Mouse (Mus musculus) hindbrain, embryonic 11.5 days (tissue): ENCODE data around the gene Sqor. TPM values are rescaled to one million over a fixed set of nuclear protein-coding genes. Genes with fewer than 3 reads are reported as not detected.

Experiments used
- ATAC-seq: fragments of 200-750 bp; cut with Nextera tagmentation; 2 replicates; pipeline ENCODE4 v1.8.0; 2017; ENCODE audit warnings: mild to moderate bottlenecking, moderate TSS enrichment, moderate library complexity; ENCODE audit not compliant: low FRiP score
- DNase-seq: peaks from one replicate; pipeline ENCODE4 v3.0.0-alpha.2; 2015; ENCODE audit warnings: low spot score
- H3K27ac ChIP-seq: fragments of 300-500 bp; sonication (generic); 2 replicates; pipeline ENCODE4 v1.5.1; 2014; ENCODE audit warnings: mild to moderate bottlenecking, low read depth, low read length
- H3K27me3 ChIP-seq: fragments of 300-500 bp; sonication (generic); 2 replicates; pipeline ENCODE4 v1.6.1; 2014; ENCODE audit warnings: mild to moderate bottlenecking, low read length, moderate library complexity, mixed read lengths; ENCODE audit not compliant: control insufficient read depth, insufficient read depth
- H3K36me3 ChIP-seq: fragments of 300-500 bp; sonication (generic); 2 replicates; pipeline ENCODE4 v1.6.1; 2014; ENCODE audit warnings: mild to moderate bottlenecking, low read length, moderate library complexity, mixed read lengths; ENCODE audit not compliant: control insufficient read depth, insufficient read depth
- H3K4me1 ChIP-seq: fragments of 300-500 bp; sonication (generic); replicated peaks from 2 replicates; pipeline ENCODE4 v1.6.1; 2014; ENCODE audit warnings: low read length, mixed read lengths; ENCODE audit not compliant: control insufficient read depth, insufficient read depth
- H3K4me2 ChIP-seq: fragments of 300-500 bp; sonication (generic); replicated peaks from 2 replicates; pipeline ENCODE4 v1.6.1; 2014; ENCODE audit warnings: mild to moderate bottlenecking, low read depth, low read length
- H3K4me3 ChIP-seq: fragments of 300-500 bp; sonication (generic); 2 replicates; pipeline ENCODE4 v1.5.1; 2014; ENCODE audit warnings: low read depth, low read length
- H3K9ac ChIP-seq: fragments of 300-500 bp; sonication (generic); 2 replicates; pipeline ENCODE4 v1.6.1; 2014; ENCODE audit warnings: low read depth, low read length
- H3K9me3 ChIP-seq: fragments of 300-500 bp; sonication (generic); 2 replicates; pipeline ENCODE4 v1.6.1; 2016; ENCODE audit warnings: low read length; ENCODE audit not compliant: control insufficient read depth
- WGBS: fragments of 180-500 bp; shearing (Covaris S2); extraction: QIAGEN DNeasy Blood & Tissue Kit; methylation state at CpG from one replicate; pipeline ENCODE4 v1.1.7; 2014; 5-methylcytosine and 5-hydroxymethylcytosine counted together
- polyA plus RNA-seq: library from polyadenylated mRNA; unstranded; fragments of >200 nt; fragmentation: Nextera tagmentation; extraction: Ambion mirVana; gene quantifications from 2 replicates; pipeline ENCODE4 v1.2.1, GENCODE M21; 2014

Gene Sqor
- polyA plus RNA-seq, 1 experiment from 2014 or later: 3.7 TPM

DNA sequence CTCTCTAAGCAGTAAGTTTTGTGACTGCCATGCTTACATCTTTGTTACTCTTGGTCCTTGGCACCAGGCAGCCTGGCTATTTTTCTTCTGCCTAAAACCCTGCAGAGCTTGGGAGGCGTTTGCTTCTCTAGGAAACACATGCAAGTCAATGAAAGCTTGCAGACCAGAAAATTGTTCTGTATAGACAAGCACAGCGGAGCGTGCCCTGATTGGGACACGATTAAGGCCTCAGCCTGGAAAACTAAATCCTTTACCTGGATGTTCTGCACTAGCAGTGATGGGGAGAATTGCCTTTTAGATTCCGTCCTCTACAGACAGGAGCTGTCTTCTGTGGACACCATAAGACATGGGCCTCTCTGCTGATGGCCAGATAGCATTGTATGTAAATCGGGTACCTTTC, 39.4 kb downstream of the Sqor start:
- Histone ChIP-seq H3K4me2 (no peak overlapping the region), H3K9me3 (no peaks in the 10 kb centered on the region), H3K36me3 (no peaks in the 10 kb centered on the region), H3K4me1 (no peaks in the 10 kb centered on the region), H3K27ac (no peak overlapping the region), H3K27me3 (no peaks in the 10 kb centered on the region), H3K9ac (no peak overlapping the region), H3K4me3 (no peak overlapping the region)
- ATAC-seq (no peak), DNase-seq (no peak)
- WGBS: 78% methylated on average over 6 of the region's 6 CpGs

DNA sequence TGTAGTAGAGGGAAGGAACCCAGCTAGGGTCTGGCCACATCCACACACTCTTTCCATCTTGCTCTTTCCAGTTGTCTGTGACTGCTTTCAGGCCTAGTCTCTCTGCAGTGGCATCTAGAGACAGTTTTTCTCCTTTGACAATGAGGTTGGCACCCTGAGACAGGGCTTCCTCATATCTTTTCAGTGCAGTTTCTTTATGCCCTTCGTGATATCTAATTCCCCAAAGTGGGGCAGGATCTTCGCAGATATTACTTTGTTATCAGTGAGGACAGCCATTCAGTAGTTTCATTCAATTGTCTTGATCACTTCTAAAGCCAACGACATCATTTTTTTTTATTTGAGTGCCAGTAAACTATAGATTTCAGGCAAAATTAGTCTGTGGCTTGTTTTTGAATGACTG, 41.0 kb downstream of the Sqor start:
- Histone ChIP-seq H3K4me3 (no peak overlapping the region), H3K27me3 (no peaks in the 10 kb centered on the region), H3K9me3 (no peaks in the 10 kb centered on the region), H3K4me2 (no peak overlapping the region), H3K36me3 (no peaks in the 10 kb centered on the region), H3K27ac (no peak overlapping the region), H3K4me1 (no peaks in the 10 kb centered on the region), H3K9ac (no peak overlapping the region)
- ATAC-seq: no peak
- DNase-seq: no peak
- WGBS: 93% methylated on average over 3 of the region's 3 CpGs

DNA sequence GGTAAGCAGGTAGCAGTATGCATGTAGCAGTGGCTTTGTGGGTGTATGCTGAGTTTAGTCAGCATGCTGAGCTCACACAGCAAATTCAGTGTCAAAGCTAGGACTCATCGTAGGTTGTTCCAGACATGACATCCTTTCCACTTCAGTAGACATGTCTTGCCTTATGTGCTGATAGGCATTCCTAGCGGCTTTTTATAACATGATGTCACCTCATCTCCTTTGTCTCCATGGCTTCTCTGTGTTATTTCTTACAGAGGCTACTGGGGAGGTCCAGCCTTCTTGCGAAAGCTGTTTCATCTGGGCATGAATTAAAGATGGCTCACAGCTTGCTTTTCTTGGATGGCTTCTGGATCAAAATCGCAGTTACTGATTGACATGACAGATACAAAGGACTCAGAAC, 44.0 kb downstream of the Sqor start:
- no peak for ATAC-seq
- H3K4me2 ChIP-seq: no peak overlapping the region
- 76% methylated on average over 4 of the region's 4 CpGs for WGBS
- H3K36me3 ChIP-seq: no peaks in the 10 kb centered on the region
- H3K4me1 ChIP-seq: no peaks in the 10 kb centered on the region
- no peak for DNase-seq
- no peaks in the 10 kb centered on the region for H3K9me3 ChIP-seq
- no peak overlapping the region for H3K27ac ChIP-seq
- H3K4me3 ChIP-seq: no peak overlapping the region
- H3K9ac ChIP-seq: no peak overlapping the region
- H3K27me3 ChIP-seq: no peaks in the 10 kb centered on the region

GRCm38 (mm10) chr2:122816986-122817385, 51.9 kb downstream of the Sqor start:
- H3K27ac ChIP-seq: no peak overlapping the region
- no peak overlapping the region for H3K4me2 ChIP-seq
- no peaks in the 10 kb centered on the region for H3K4me1 ChIP-seq
- H3K27me3 ChIP-seq: no peaks in the 10 kb centered on the region
- ATAC-seq: no peak
- 86% methylated on average over 2 of the region's 2 CpGs for WGBS
- no peaks in the 10 kb centered on the region for H3K9me3 ChIP-seq
- no peak overlapping the region for H3K9ac ChIP-seq
- H3K36me3 ChIP-seq: no peaks in the 10 kb centered on the region
- no peak for DNase-seq
- H3K4me3 ChIP-seq: no peak overlapping the region

- Histone ChIP-seq H3K9ac (no peak overlapping the region), H3K4me1 (no peaks in the 10 kb centered on the region), H3K27ac (no peak overlapping the region), H3K4me2 (no peak overlapping the region), H3K27me3 (no peaks in the 10 kb centered on the region), H3K36me3 (no peaks in the 10 kb centered on the region), H3K4me3 (no peak overlapping the region), H3K9me3 (no peaks in the 10 kb centered on the region)
- 73% methylated on average over 2 of the region's 2 CpGs for WGBS
- ATAC-seq (no peak), DNase-seq (no peak)
Measured at GRCm38 (mm10) chr2:122821246-122821645, 56.2 kb downstream of the Sqor start.

GRCm38 (mm10) chr2:122825406-122826236, 60.6 kb downstream of the Sqor start:
- Histone ChIP-seq H3K36me3 (no peaks in the 10 kb centered on the region), H3K27me3 (no peaks in the 10 kb centered on the region), H3K4me2 (no peak overlapping the region), H3K4me3 (no peak overlapping the region), H3K9me3 (no peaks in the 10 kb centered on the region), H3K4me1 (no peaks in the 10 kb centered on the region), H3K27ac (0 out of 2 replicates have a peak overlapping the region, but pooled peaks have one; percentile 17), H3K9ac (no peak overlapping the region)
- DNase-seq (peak; percentile 76), ATAC-seq (peak; percentile 71; the same call in 1 of the 2 replicates)
- 43% methylated on average over 19 of the region's 19 CpGs for WGBS

DNA sequence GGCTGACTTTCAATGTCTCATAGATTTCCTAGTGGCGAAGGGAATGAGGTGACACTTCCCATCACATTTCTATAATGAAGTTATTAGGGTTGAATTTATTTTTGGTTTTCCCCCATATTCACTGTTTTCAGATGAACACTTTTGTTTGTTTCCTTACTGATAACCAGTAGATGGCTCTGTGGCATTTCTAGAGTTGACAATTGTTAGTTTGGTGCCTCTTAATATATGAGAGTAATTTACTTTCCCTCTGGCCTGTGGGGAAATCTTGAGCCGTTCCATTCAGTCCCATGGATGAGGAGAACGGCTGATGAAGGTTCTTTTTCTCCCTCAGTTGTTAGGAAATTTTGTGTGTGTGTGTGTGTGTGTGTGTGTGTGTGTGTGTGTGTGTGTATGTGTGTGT, 61.3 kb downstream of the Sqor start:
- Histone ChIP-seq H3K4me1 (no peaks in the 10 kb centered on the region), H3K9me3 (no peaks in the 10 kb centered on the region), H3K27ac (0 out of 2 replicates have a peak overlapping the region, but pooled peaks have one; percentile 17), H3K4me2 (no peak overlapping the region), H3K4me3 (no peak overlapping the region), H3K9ac (no peak overlapping the region), H3K36me3 (no peaks in the 10 kb centered on the region), H3K27me3 (no peaks in the 10 kb centered on the region)
- DNase-seq (no peak), ATAC-seq (no peak)
- WGBS: 69% methylated on average over 3 of the region's 3 CpGs

DNA sequence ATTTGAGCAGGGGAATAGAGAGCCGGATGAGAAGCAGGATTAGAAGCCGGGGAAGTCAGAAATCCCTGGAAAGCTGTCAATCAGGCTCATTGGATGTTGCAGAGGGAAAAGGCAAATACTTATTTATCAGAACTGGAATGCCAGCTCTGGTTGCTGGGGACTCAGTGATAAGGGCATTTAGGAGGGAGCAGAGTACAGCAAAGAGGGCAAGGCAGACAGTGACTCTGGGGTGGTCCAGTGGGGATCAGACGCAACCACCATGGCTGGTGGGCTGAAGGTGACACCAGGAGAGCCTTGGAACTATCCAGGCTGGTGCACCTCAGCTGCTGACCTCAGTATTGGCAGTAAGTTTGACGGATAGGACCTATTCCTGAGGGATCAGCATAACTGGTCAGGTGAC, 89.6 kb downstream of the Sqor start:
- DNase-seq (no peak), ATAC-seq (no peak)
- Histone ChIP-seq H3K4me2 (no peak overlapping the region), H3K27me3 (no peaks in the 10 kb centered on the region), H3K9ac (no peak overlapping the region), H3K27ac (no peak overlapping the region), H3K9me3 (no peaks in the 10 kb centered on the region), H3K4me1 (no peaks in the 10 kb centered on the region), H3K36me3 (no peaks in the 10 kb centered on the region), H3K4me3 (no peak overlapping the region)
- 83% methylated on average over 4 of the region's 4 CpGs for WGBS

- ATAC-seq (no peak), DNase-seq (no peak)
- Histone ChIP-seq H3K4me1 (no peaks in the 10 kb centered on the region), H3K27ac (no peak overlapping the region), H3K4me2 (no peak overlapping the region), H3K9ac (no peak overlapping the region), H3K36me3 (no peaks in the 10 kb centered on the region), H3K27me3 (no peaks in the 10 kb centered on the region), H3K9me3 (no peaks in the 10 kb centered on the region), H3K4me3 (no peak overlapping the region)
- 82% methylated on average over 3 of the region's 3 CpGs for WGBS
Measured at GRCm38 (mm10) chr2:122855354-122855753, 90.3 kb downstream of the Sqor start.
